Mouse (Mus musculus): ENCODE data around the gene Cx3cl1.

DNA sequence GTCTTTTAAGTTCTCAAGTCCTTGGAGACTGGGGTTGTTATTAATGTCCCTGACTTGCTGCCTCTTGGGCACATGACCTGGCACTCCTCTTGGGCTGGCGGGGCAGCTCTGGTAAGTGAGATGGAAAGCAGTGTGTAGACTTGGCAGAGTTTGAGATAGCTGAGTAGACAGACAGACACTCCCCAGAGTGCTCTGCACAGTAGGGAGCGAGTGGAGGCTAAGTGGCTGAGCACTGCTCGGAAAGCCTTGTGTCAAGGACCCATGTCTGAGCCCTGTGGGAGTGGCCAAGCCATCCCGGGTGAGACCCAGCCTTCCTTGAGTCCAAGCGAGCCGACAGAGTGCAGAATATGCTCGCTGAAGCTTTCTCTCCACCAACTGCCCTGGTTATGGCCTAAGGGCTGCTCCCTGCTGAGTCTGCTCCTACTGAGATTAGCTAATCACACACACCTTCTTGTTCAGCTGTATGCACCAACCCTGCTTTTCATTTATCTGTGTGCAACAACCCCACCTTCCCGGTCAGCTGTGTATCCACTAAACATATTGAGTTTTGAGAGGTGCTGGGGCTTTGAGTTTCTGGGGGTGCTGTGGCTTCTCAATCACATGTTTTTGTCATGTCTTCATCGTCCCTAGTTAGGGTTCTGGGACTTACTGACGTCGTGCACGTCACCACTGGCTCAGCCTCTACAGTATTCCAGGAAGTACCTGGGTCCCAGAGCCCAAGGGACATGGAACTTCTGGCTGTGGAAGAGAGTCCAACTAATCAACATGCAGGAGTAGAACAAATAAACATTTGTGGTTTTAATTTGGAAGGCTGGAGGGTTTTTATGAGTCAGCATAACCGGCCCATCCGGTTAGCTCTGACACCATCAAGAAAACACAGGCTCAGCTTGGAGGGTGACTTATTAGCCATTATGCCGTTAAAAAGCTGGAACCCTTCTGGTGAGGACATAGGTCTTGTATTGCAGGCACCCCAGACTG, 16.0 kb downstream of the Cx3cl1 start:
- TF ChIP-seq CTCF (IDR thresholded peaks at IDR 0.05; ENCODE audit: insufficient read depth, low read length), result no peak
- no peak for TF ChIP-seq POLR2A (IDR thresholded peaks at IDR 0.05; ENCODE audit: borderline replicate concordance, extremely low read depth, low read depth, low read length)

Data from lung, adult 2 months (tissue).